In the genomic region with DNA sequence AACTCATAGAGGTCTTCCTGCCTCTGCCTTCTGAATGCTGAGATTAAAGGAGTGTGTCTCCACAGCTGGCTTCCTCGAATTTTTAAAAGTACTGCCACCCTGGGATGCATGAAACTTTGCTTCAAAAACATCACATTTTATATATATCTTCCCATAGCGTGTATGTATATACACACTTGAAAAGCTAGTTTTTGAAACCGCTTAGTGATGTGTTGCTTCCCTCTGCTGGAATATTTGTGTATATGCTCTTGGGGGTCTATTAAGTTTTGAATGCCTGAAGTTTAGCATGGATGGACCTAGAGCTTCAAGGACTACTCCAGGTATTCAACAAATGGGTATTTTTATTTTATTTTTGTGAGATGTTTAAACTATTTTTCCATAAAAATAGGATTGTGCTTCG, we compare ENCODE assay signal across 8 mouse cellular contexts. TPM values are rescaled to one million over a fixed set of nuclear protein-coding genes. Genes with fewer than 3 reads are reported as not detected.
DNase-seq lines count a peak whose midpoint lies in the region.

No protein-coding gene starts in this region.

- peak; percentile 17 for DNase-seq in adrenal gland, postnatal 14 days
- DNase-seq in adrenal gland, postnatal 36 days, result no peak
- DNase-seq in layer of hippocampus, adult 11-12 months (ENCODE audit: low spot score), result peak; percentile 24
- no peak for DNase-seq in layer of hippocampus, postnatal 10 days (ENCODE audit: low spot score in 2 of 2)
- peak; percentile 43 for DNase-seq in ZHBTc4 (ENCODE audit: low read depth, low spot score)
- peak; percentile 27 for DNase-seq in lung, postnatal 14 days
- no peak for DNase-seq in gastrocnemius, postnatal 14 days
- no peak for DNase-seq in spleen, adult 12 weeks (ENCODE audit: low spot score)

- intact Hi-C loops in gastrocnemius, postnatal 14 days (cut with DNase I; ENCODE audit: low total_unique reads), result loop anchor here (2.0 to 10.0 kb wide), 2 partner anchors 225 to 309 kb away; no protein-coding TSS in a partner anchor

RNA-seq across cellular contexts. Expression of gene Fam208a, which starts 14.7 kb away (rescaled TPM):
- 20.7 and 24.8 TPM in 2 replicates for total RNA-seq in adrenal gland, postnatal 14 days (2021)
- total RNA-seq in adrenal gland, postnatal 36 days (2021), result 10 to 100 TPM; 23.1 to 25.0 TPM
- total RNA-seq in layer of hippocampus, postnatal 10 days (2021), result 10 to 100 TPM; 26.6 to 29.3 TPM
- total RNA-seq in gastrocnemius, postnatal 14 days (2021), result 1 to 10 TPM; 6.8 to 7.2 TPM

Comparison
In these comparisons a context has a peak if more than half of its experiments do, and no peak if none do; other contexts are left out.
1. DNase-seq: peak in adrenal gland, postnatal 14 days (single experiment), layer of hippocampus, adult 11-12 months (single experiment), ZHBTc4 (single experiment) and lung, postnatal 14 days (single experiment); none in adrenal gland, postnatal 36 days (0 of 2), layer of hippocampus, postnatal 10 days (0 of 2), gastrocnemius, postnatal 14 days (single experiment) and spleen, adult 12 weeks (single experiment).